Mouse (Mus musculus) cerebellum, adult 2 months (tissue): ENCODE data around the gene Hcrtr1.

Source experiments
- CTCF ChIP-seq: fragments of 200-500 bp; IDR thresholded peaks from 2 replicates; pipeline ENCODE4 v1.5.1; 2011; ENCODE audit warnings: low read depth, mild to moderate bottlenecking, control low read depth, low read length, moderate library complexity, borderline replicate concordance; ENCODE audit not compliant: insufficient read depth
- POLR2A ChIP-seq: fragments of 200-500 bp; IDR thresholded peaks from 2 replicates; pipeline ENCODE4 v1.6.1; 2011; ENCODE audit warnings: low read length, control low read depth, borderline replicate concordance; ENCODE audit not compliant: insufficient read depth

DNA sequence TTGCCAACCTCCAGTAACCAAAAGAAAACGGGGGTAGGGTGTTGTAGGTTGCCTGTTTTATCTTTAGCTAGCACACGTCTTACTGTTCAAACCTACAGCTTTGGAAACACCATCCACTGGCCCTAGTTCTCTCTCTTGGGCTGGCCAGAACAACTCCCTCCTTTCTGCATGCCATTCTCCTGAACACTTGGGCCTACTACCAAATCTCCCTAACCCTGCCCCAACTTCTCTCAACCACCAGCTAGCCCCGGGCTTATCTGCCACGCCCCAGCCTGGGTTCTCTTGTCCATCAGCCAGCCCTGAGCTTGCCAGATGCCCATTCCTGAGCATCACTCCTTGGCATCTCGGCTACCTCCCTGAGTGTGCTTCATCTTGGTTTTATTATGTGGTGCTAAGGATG lies 10.3 kb downstream of the Hcrtr1 start:
- TF ChIP-seq POLR2A (no peak), CTCF (no peak)
